Mouse (Mus musculus) cerebellum, adult 2 months (tissue): Measurements from ENCODE around the gene Rpl18.

Experiments
- CTCF ChIP-seq: fragments of 200-500 bp; IDR thresholded peaks from 2 replicates; pipeline ENCODE4 v1.5.1; 2011; ENCODE audit warnings: low read depth, mild to moderate bottlenecking, control low read depth, low read length, moderate library complexity, borderline replicate concordance; ENCODE audit not compliant: insufficient read depth
- POLR2A ChIP-seq: fragments of 200-500 bp; IDR thresholded peaks from 2 replicates; pipeline ENCODE4 v1.6.1; 2011; ENCODE audit warnings: low read length, control low read depth, borderline replicate concordance; ENCODE audit not compliant: insufficient read depth

- no peak for TF ChIP-seq POLR2A
- TF ChIP-seq CTCF, result no peak
These were observed 51.5 kb downstream of the Rpl18 start for GRCm38 (mm10) chr7:45766764-45767163.
